Mouse (Mus musculus): Measurements from ENCODE around the gene Soga1. TPM values are rescaled to one million over a fixed set of nuclear protein-coding genes. Genes with fewer than 3 reads are reported as not detected.

The Soga1 gene
- polyA plus RNA-seq, 1 experiment from 2014 or later, result 9.8 TPM

- peaks cover 7% of the 10 kb centered on the region; the same call in 1 of the 2 replicates for H3K36me3 ChIP-seq (ENCODE audit: control insufficient read depth, insufficient read depth, low read length)
- ATAC-seq (ENCODE audit: low FRiP score), result no peak
- H3K9ac ChIP-seq (ENCODE audit: low read depth, low read length), result no peak overlapping the region
- peaks cover 14% of the 10 kb centered on the region for H3K4me1 ChIP-seq (replicated peaks; ENCODE audit: control insufficient read depth, insufficient read depth, low read length)
- no peak for DNase-seq (ENCODE audit: low spot score)
- H3K4me3 ChIP-seq (ENCODE audit: low read depth, low read length), result no peak overlapping the region
- no peak overlapping the region for H3K27ac ChIP-seq (ENCODE audit: low read depth, low read length)
- no peaks in the 10 kb centered on the region for H3K27me3 ChIP-seq (ENCODE audit: control insufficient read depth, insufficient read depth, low read length)
- 85% methylated on average over 8 of the region's 8 CpGs for WGBS
- H3K9me3 ChIP-seq (ENCODE audit: control insufficient read depth, low read length), result no peaks in the 10 kb centered on the region
- H3K4me2 ChIP-seq (replicated peaks; ENCODE audit: low read depth, low read length), result no peak overlapping the region
These were observed 24.8 kb downstream of the Soga1 start for GRCm38 (mm10) chr2:157054297-157054696.

DNA sequence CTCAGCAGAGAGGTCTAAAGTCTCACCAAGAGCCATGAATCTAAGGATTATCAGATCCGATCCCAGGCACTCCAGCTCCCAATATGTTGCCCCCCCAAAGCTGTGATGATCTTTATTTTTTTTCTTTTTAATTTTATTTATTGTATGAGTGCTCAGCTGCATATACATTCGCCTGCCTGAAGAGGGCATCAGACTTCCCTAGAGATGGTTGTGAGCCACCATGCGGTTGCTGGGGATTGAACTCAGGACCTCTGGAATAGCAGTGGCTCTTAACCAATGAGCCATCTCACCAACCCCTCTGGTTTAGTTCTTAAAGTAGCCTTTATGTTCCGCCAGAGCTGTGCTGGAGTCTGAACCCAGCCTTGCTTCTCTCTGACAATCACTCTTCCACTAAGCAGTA is 25.3 kb downstream of the Soga1 start:
- Histone ChIP-seq H3K27ac (ENCODE audit: low read depth, low read length) (no peak overlapping the region), H3K4me3 (ENCODE audit: low read depth, low read length) (no peak overlapping the region), H3K27me3 (ENCODE audit: control insufficient read depth, insufficient read depth, low read length) (no peaks in the 10 kb centered on the region), H3K9ac (ENCODE audit: low read depth, low read length) (no peak overlapping the region), H3K4me2 (replicated peaks; ENCODE audit: low read depth, low read length) (no peak overlapping the region), H3K36me3 (ENCODE audit: control insufficient read depth, insufficient read depth, low read length) (peaks cover 7% of the 10 kb centered on the region; the same call in 1 of the 2 replicates), H3K9me3 (ENCODE audit: control insufficient read depth, low read length) (no peaks in the 10 kb centered on the region), H3K4me1 (replicated peaks; ENCODE audit: control insufficient read depth, insufficient read depth, low read length) (peaks cover 11% of the 10 kb centered on the region)
- 79% methylated on average over 4 of the region's 4 CpGs for WGBS
- ATAC-seq (ENCODE audit: low FRiP score) (no peak), DNase-seq (ENCODE audit: low spot score) (no peak)

DNA sequence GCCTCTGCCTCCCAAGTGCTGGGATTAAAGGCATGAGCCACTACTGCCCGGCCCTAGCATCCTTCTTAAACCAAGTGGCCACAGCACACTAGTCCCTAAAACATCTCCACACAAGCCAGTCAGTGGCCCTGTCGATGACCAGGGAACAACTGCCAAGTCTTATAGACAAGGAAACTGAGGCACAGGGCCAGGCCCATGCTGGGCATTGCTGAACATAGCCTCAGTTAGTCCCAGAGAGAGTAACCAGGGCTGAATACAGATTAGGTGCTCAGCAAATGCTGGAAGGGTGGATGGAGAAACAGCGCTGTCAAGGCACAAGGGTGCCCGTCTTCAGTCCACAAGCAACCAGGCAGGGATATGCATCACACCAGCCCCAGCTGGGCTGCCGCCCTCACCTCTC is 25.9 kb downstream of the Soga1 start:
- ATAC-seq (ENCODE audit: low FRiP score), result no peak
- WGBS, result 95% methylated on average over 5 of the region's 5 CpGs
- no peak overlapping the region for H3K4me3 ChIP-seq (ENCODE audit: low read depth, low read length)

DNA sequence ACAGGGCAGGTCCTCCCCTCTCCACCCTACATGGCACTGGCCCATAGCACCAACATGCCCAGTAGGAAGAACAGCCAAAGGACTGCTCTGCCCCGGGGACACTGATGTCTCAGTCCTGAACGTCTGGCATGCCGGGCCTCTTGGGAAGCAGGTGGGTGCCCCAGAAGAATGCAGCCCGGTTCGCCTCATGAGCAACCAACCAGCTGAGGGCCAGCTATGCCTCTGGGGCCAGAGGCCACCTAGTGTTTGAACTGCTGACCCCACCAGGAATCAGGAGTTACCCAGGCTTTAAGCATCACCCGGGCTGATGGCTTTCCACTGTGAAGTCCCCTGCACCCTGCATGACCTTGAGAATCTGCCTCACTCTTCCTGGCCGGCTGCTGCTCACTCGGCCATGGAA is 26.6 kb downstream of the Soga1 start:
- 77% methylated on average over 8 of the region's 8 CpGs for whole genome bisulfite sequencing
- peaks cover 4% of the 10 kb centered on the region; the same call in 1 of the 2 replicates for H3K4me1 ChIP-seq (replicated peaks; ENCODE audit: control insufficient read depth, insufficient read depth, low read length)
- H3K4me3 ChIP-seq (ENCODE audit: low read depth, low read length), result no peak overlapping the region
- no peak overlapping the region for H3K4me2 ChIP-seq (replicated peaks; ENCODE audit: low read depth, low read length)
- no peak overlapping the region for H3K9ac ChIP-seq (ENCODE audit: low read depth, low read length)
- H3K36me3 ChIP-seq (ENCODE audit: control insufficient read depth, insufficient read depth, low read length), result peaks cover 7% of the 10 kb centered on the region; the same call in 1 of the 2 replicates
- DNase-seq (ENCODE audit: low spot score) (no peak), ATAC-seq (ENCODE audit: low FRiP score) (no peak)
- no peaks in the 10 kb centered on the region for H3K9me3 ChIP-seq (ENCODE audit: control insufficient read depth, low read length)
- no peak overlapping the region for H3K27ac ChIP-seq (ENCODE audit: low read depth, low read length)
- H3K27me3 ChIP-seq (ENCODE audit: control insufficient read depth, insufficient read depth, low read length), result no peaks in the 10 kb centered on the region

More for the DNA sequence above, 25.9 kb downstream of the Soga1 start:
- no peak for DNase-seq (ENCODE audit: low spot score)
- H3K27me3 ChIP-seq (ENCODE audit: control insufficient read depth, insufficient read depth, low read length), result no peaks in the 10 kb centered on the region
- H3K9me3 ChIP-seq (ENCODE audit: control insufficient read depth, low read length), result no peaks in the 10 kb centered on the region
- H3K4me2 ChIP-seq (replicated peaks; ENCODE audit: low read depth, low read length), result no peak overlapping the region
- no peak overlapping the region for H3K27ac ChIP-seq (ENCODE audit: low read depth, low read length)
- no peak overlapping the region for H3K9ac ChIP-seq (ENCODE audit: low read depth, low read length)
- peaks cover 4% of the 10 kb centered on the region for H3K4me1 ChIP-seq (replicated peaks; ENCODE audit: control insufficient read depth, insufficient read depth, low read length)
- H3K36me3 ChIP-seq (ENCODE audit: control insufficient read depth, insufficient read depth, low read length), result peaks cover 7% of the 10 kb centered on the region; the same call in 1 of the 2 replicates

DNA sequence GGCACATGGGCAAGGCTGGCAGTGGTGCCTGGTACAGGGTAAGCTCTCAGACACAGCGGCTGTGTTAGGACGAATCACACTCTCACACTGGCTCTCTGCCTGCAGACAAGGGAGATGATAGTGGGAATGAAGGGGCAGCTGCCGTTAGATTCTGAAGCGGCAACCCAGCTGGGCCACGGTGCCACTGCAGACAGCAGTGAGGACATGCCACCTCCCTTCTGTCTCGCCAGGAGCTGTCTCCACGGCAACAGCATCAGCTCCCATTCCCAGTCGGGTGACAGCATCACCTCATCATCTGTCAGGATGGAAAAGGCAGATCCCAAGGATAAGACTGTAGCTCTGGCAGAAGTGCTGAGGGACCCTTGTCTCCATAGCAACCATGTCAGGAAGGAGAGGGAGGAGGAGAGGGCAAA is 29.2 kb downstream of the Soga1 start:
- 51% methylated on average over 8 of the region's 8 CpGs for WGBS
- H3K27ac ChIP-seq (ENCODE audit: low read depth, low read length), result peak overlapping the region; percentile 73
- H3K4me1 ChIP-seq (replicated peaks; ENCODE audit: control insufficient read depth, insufficient read depth, low read length), result peaks cover 4% of the 10 kb centered on the region; the same call in 1 of the 2 replicates
- no peaks in the 10 kb centered on the region for H3K27me3 ChIP-seq (ENCODE audit: control insufficient read depth, insufficient read depth, low read length)
- DNase-seq (ENCODE audit: low spot score) (peak; percentile 64), ATAC-seq (ENCODE audit: low FRiP score) (peak; percentile 89)
- no peak overlapping the region for H3K4me3 ChIP-seq (ENCODE audit: low read depth, low read length)
- no peak overlapping the region for H3K4me2 ChIP-seq (replicated peaks; ENCODE audit: low read depth, low read length)
- no peak overlapping the region for H3K9ac ChIP-seq (ENCODE audit: low read depth, low read length)
- no peaks in the 10 kb centered on the region for H3K9me3 ChIP-seq (ENCODE audit: control insufficient read depth, low read length)
- peaks cover 11% of the 10 kb centered on the region for H3K36me3 ChIP-seq (ENCODE audit: control insufficient read depth, insufficient read depth, low read length)

GRCm38 (mm10) chr2:157048395-157049181 is 30.5 kb downstream of the Soga1 start:
- Histone ChIP-seq H3K4me3 (ENCODE audit: low read depth, low read length) (no peak overlapping the region), H3K9ac (ENCODE audit: low read depth, low read length) (no peak overlapping the region), H3K4me2 (replicated peaks; ENCODE audit: low read depth, low read length) (no peak overlapping the region), H3K27ac (ENCODE audit: low read depth, low read length) (no peak overlapping the region), H3K9me3 (ENCODE audit: control insufficient read depth, low read length) (no peaks in the 10 kb centered on the region), H3K36me3 (ENCODE audit: control insufficient read depth, insufficient read depth, low read length) (peaks cover 13% of the 10 kb centered on the region), H3K27me3 (ENCODE audit: control insufficient read depth, insufficient read depth, low read length) (no peaks in the 10 kb centered on the region), H3K4me1 (replicated peaks; ENCODE audit: control insufficient read depth, insufficient read depth, low read length) (peaks cover 4% of the 10 kb centered on the region; the same call in 1 of the 2 replicates)
- no peak for DNase-seq (ENCODE audit: low spot score)
- ATAC-seq (ENCODE audit: low FRiP score), result no peak
- 94% methylated on average over 13 of the region's 13 CpGs for WGBS

GRCm38 (mm10) chr2:157046956-157047355 is 32.1 kb downstream of the Soga1 start:
- Histone ChIP-seq H3K27ac (ENCODE audit: low read depth, low read length) (no peak overlapping the region), H3K27me3 (ENCODE audit: control insufficient read depth, insufficient read depth, low read length) (no peaks in the 10 kb centered on the region), H3K4me2 (replicated peaks; ENCODE audit: low read depth, low read length) (no peak overlapping the region), H3K9me3 (ENCODE audit: control insufficient read depth, low read length) (no peaks in the 10 kb centered on the region), H3K36me3 (ENCODE audit: control insufficient read depth, insufficient read depth, low read length) (peaks cover 11% of the 10 kb centered on the region), H3K9ac (ENCODE audit: low read depth, low read length) (no peak overlapping the region), H3K4me1 (replicated peaks; ENCODE audit: control insufficient read depth, insufficient read depth, low read length) (peaks cover 4% of the 10 kb centered on the region; the same call in 1 of the 2 replicates), H3K4me3 (ENCODE audit: low read depth, low read length) (no peak overlapping the region)
- DNase-seq (ENCODE audit: low spot score), result no peak
- WGBS, result 93% methylated on average over 5 of the region's 5 CpGs
- ATAC-seq (ENCODE audit: low FRiP score), result no peak

GRCm38 (mm10) chr2:157045932-157046331 is 33.1 kb downstream of the Soga1 start:
- no peak for ATAC-seq (ENCODE audit: low FRiP score)
- H3K9ac ChIP-seq (ENCODE audit: low read depth, low read length), result no peak overlapping the region
- peaks cover 11% of the 10 kb centered on the region for H3K36me3 ChIP-seq (ENCODE audit: control insufficient read depth, insufficient read depth, low read length)
- H3K4me1 ChIP-seq (replicated peaks; ENCODE audit: control insufficient read depth, insufficient read depth, low read length), result peaks cover 4% of the 10 kb centered on the region; the same call in 1 of the 2 replicates
- H3K9me3 ChIP-seq (ENCODE audit: control insufficient read depth, low read length), result no peaks in the 10 kb centered on the region
- no peak overlapping the region for H3K4me2 ChIP-seq (replicated peaks; ENCODE audit: low read depth, low read length)
- DNase-seq (ENCODE audit: low spot score), result no peak
- no peak overlapping the region for H3K4me3 ChIP-seq (ENCODE audit: low read depth, low read length)
- no peak overlapping the region for H3K27ac ChIP-seq (ENCODE audit: low read depth, low read length)
- no peaks in the 10 kb centered on the region for H3K27me3 ChIP-seq (ENCODE audit: control insufficient read depth, insufficient read depth, low read length)
- 93% methylated on average over 2 of the region's 2 CpGs for WGBS

DNA sequence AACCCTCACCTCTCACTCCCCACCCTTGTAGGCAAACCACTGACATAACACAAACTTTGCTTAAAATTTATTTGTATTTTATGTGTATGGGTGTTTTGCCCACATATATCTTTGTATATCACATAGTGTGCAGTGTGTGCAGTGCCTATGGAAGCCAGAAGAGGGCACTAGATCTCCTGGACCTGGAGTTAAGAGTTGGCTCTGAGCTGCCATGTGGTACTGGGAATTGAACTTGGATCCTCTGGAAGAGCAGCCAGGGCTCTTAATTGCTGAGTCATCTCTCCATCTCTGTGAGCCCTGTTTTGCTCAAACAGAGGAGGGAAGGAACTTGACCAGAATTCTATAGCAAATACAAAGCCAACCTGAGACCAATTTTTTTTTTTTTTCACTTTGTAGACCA is 35.1 kb downstream of the Soga1 start:
- Histone ChIP-seq H3K36me3 (ENCODE audit: control insufficient read depth, insufficient read depth, low read length) (peaks cover 15% of the 10 kb centered on the region), H3K9me3 (ENCODE audit: control insufficient read depth, low read length) (no peaks in the 10 kb centered on the region), H3K27ac (ENCODE audit: low read depth, low read length) (no peak overlapping the region), H3K4me3 (ENCODE audit: low read depth, low read length) (no peak overlapping the region), H3K27me3 (ENCODE audit: control insufficient read depth, insufficient read depth, low read length) (no peaks in the 10 kb centered on the region), H3K4me2 (replicated peaks; ENCODE audit: low read depth, low read length) (no peak overlapping the region), H3K9ac (ENCODE audit: low read depth, low read length) (no peak overlapping the region), H3K4me1 (replicated peaks; ENCODE audit: control insufficient read depth, insufficient read depth, low read length) (no peaks in the 10 kb centered on the region)
- DNase-seq (ENCODE audit: low spot score), result peak; percentile 46
- ATAC-seq (ENCODE audit: low FRiP score), result no peak
